Mouse (Mus musculus): ENCODE data around the gene Nhlrc2.
A peak's percentile ranks its signal among the peaks of the same experiment; 100 is the strongest.

Nhlrc2 gene

DNA sequence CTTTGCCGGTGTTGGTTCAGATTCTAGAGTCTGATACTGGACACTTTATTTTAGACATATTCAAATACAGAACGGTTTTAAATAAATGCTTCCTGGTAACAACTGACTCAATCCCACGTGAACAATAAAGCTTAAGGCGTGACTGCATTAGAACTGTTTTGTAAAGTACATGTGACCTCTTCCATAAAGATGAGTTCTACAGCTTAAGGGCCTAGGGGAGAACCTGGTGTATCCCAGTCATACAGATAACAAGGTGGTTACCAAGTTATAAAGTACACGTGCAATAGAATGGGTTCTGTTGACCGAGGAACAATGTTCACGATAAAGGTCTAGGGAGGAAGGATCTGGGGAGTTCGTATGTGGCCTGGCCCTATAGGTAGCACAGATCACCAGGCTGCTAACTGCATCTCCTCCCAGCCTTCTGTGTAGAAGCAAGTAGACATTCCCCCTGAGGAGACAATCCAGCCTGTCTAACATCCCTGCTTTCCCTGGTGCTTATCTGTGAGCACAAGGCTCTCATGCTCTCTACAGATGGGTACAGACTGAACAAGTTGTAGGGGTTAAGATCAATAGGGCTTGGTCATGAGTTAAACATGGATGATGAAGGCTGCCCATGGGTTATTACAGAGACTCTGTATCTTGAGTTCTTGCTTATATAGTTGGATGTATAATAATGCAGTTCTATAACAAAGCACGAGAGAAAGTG is 14.5 kb downstream of the Nhlrc2 start:
- DNase-seq (ENCODE audit: extremely low read depth, insufficient read length, low spot score) = no peak

DNA sequence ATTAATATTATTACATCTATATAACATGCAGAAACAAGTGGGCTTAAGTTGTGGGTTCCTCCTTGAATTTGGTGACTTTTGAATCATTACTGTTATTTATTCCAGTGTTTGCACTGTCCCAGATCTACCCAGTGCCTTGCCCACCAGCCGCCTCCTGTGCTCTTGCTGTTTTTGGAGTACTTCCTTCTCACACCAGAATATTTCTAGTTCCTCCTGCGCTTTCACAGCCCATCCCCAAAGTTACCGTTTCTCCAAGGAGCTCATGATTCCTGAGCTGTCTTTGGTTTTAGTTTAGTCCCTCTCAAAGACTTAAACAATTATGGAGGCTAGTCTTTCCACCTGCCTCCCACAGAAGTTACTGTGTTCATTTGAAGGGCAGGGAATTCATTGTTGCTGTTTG is 15.4 kb downstream of the Nhlrc2 start:
- no peak for DNase-seq (ENCODE audit: extremely low read depth, insufficient read length, low spot score)

DNA sequence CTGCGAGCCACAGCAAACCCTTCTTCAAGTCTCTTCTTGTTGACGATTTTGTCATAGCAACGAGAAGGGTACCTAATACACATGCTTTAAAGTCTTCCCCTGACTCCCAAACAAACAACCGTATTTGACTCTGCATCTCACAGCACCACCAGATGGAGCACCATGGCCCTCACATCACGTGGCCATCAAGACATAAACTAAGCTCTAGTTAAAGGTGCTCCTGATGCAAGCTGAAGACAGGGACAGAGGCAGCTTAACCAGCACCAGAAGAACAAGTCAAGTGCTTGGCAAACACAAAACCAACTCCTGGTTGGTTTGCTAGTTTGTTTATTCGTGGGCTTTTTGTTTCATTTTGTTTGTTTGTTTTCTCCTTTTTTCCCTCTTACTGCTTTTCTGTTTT is 17.3 kb downstream of the Nhlrc2 start:
- DNase-seq (ENCODE audit: extremely low read depth, insufficient read length, low spot score) = no peak

DNA sequence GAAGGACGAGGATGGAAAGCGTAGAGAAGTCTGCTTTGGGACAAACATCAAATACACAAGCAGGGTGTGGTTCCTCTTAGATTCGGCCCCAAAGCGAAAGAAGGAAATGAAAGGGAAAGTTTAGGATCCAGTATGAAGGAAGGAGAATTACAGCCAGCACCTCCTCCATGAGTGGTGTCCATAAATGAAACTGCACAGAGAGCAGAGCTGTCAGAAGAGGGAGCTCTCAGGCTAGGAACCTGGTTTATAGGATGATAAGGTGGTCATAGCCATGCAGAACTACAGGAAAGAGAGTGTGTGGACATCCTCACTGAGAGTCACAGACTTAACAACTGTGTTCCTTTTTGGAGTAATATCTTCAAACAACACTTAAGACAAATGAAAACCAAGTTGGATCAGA is 18.0 kb downstream of the Nhlrc2 start:
- no peak for DNase-seq (ENCODE audit: extremely low read depth, insufficient read length, low spot score)

DNA sequence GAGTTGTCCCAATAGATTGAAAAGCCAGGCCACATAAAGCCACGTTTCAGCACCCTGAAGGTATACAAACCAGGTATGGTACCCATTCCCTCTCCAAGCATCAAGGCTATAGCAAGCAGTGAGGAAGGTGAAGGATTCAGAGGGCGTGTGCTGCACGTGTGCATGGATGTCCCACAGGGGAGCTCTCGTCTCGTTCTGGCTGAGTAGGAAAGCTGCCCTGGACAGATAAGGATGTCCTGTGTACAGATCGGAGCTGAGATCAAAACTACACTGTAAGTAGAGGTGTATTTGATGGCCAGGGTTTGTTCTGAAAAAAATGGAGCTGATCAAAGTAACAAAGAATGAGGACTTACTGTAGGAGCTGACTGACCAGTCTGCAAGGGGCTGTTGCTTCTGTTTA is 18.9 kb downstream of the Nhlrc2 start:
- DNase-seq (ENCODE audit: extremely low read depth, insufficient read length, low spot score) = no peak

DNA sequence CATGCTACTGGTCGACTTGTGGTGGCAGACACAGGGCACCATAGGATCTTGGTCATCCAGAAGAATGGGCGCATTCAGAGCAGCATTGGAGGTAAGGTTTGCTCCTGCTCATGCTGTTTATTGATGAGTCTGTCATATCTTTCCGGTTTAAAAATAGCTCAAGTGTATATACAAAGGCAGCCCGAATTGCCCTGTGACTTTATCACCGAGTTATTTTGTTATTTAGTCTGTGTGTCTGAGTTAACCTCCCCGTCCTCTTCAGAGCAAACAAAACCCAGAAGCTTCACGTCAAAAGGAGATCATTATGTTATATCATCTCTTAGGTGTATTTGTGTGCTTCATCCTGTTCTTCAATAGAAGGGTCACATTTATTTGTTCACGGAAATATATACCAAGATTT is 22.7 kb downstream of the Nhlrc2 start:
- no peak for DNase-seq (ENCODE audit: extremely low read depth, insufficient read length, low spot score)

DNA sequence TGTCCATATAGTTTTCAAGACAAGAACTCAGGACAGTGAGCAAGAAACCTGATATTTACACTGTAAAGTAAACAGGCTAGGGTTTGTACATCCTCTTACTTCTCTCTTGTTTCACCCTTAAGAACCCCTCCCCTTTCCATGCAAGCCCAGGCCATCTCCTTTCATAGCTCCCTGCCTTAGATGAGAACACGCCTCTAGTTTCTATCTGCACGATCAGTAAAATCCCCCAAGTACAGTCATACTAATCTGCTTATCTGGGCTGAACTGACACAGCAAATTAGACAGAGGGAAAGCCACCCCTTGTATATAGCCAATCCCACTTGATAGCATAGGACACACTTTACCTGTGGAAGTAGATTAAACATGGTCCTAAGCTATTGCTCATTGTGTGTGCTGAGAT is 23.2 kb downstream of the Nhlrc2 start:
- no peak for DNase-seq (ENCODE audit: extremely low read depth, insufficient read length, low spot score)

DNA sequence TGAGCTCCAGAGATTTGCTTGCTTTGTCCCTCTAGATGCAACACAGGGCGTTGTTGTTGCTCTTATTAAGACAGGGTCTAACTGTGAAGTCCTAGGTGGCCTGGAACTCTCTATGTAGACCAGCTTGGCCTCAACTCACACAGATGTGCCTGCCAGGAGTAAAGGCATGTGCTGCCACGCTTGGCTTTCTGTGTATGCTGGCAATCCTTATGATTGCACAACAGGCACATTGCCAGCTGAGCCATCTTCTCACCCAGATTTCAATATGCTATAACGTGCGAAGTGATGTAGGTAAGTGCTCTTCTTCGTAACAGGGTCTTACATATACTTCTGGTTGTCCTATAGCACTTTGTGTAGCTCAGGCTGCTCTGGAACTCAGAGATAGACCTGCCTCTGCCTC is 23.9 kb downstream of the Nhlrc2 start:
- no peak for DNase-seq (ENCODE audit: extremely low read depth, insufficient read length, low spot score)

DNA sequence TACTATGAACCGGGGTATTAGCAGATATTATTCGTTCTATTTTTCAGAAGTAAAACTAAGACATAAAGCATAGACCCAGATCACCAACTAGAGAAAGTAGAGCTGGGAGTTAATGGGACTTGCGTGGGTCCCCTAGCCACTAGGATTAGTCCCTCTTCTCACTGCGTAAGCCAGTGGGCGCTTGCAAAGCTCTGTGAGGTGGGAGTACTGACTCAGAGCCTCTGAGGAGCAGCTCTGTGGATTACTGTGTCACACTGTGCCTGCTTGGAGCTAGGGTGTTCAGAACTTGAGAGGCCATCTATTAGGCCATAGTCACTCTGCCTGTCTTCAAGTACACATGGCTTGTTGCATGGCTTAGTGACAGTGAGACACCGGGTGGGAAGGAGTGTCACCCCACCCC is 25.1 kb downstream of the Nhlrc2 start:
- DNase-seq (ENCODE audit: extremely low read depth, insufficient read length, low spot score) = no peak

DNA sequence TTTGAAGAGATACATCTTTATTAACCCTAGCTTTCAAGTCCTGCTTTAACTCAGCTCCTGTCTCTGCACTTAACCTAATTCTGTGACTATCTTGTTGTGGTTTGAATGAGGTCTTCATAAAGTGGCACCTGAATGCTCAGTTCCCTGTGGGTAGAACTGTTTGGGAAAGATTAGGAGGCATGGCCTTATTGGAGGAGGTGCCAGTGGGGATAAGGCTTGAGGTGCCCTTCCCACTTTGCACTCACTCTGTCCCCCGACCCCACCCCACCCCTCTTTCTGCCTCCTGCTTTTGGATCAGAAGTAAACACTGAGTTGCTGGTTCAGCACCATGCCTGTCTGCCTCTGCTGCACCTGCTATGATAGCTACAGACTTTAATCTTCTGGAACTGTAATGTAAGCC is 29.7 kb downstream of the Nhlrc2 start:
- no peak for DNase-seq (ENCODE audit: extremely low read depth, insufficient read length, low spot score)

DNA sequence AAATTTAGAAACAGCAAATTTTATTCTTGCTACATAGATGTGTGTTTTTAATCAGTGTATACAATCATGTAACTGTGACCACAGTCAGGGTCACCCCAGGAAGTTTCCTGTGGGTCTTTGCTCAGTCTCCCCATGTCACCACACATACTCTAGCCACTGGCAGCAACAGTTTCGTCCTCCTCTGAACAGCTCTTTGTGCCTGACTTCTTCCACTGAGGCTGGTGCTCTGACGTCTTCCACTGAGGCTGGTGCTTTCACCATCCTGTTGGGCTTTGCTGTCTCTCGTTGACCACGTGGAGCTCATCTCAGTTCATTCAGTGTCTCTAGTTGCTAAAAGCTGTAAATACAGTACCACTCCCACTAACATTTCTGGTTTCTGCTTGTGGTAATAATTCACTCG is 33.9 kb downstream of the Nhlrc2 start:
- DNase-seq (ENCODE audit: extremely low read depth, insufficient read length, low spot score) = no peak

DNA sequence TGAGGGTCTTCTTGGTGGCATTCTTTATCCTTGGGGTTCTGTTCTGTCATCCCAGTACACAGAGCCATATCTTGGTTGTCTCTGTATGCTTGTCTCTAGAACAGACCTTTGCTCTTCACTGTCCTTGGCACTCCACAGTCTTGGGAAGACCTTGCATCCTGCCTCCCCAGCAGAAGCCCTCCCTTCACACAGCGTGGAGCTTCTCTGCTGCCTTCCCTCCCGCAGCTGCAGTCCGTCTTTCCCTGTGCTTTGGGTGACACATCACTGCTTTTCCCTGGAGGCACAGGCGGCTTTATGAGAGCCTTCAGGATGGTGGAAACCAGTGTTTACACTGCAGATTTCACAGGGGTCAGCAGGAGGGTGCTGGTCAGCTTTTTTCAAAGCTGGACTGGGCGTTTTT is 35.7 kb downstream of the Nhlrc2 start:
- no peak for DNase-seq (ENCODE audit: extremely low read depth, insufficient read length, low spot score)

DNA sequence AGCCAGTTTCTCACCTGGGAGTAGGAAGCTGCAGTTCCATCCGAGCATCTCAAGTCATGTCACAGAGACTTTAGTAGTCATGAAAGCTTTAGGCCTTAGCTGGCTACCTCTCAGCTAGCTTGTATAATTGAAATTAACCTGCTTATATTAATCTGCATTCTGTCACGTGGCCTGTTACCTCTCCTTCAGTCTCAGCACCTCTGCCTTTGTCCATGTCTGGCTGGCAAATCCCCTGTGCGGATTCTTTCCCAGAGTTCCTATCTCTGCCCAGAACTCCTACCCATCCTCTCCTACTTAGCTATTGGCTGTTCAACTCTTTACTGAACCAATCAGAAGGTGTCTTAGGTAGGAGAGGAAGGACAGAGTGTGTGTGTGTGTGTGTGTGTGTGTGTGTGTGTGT is 36.2 kb downstream of the Nhlrc2 start:
- DNase-seq (ENCODE audit: extremely low read depth, insufficient read length, low spot score) = no peak

DNA sequence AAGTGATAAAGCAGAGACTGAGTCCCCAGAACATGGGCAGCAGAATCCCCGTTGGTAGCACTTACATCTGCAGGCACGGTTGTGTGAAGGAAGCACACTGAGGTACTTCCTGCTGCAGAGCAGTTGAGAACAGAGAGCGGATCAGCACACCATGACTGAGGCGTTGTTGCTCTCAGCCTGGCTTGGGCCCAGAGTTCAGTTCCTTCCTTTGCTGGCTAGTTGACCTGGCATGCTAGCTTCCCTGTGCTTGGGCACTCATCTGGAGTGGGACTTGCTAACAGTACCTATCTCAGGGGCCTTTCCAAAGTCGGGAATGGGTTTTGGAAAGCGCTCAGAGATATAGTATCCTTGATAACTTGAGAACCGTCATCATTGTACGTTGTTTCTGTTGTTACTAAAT is 38.3 kb downstream of the Nhlrc2 start:
- DNase-seq (ENCODE audit: extremely low read depth, insufficient read length, low spot score) = no peak

DNA sequence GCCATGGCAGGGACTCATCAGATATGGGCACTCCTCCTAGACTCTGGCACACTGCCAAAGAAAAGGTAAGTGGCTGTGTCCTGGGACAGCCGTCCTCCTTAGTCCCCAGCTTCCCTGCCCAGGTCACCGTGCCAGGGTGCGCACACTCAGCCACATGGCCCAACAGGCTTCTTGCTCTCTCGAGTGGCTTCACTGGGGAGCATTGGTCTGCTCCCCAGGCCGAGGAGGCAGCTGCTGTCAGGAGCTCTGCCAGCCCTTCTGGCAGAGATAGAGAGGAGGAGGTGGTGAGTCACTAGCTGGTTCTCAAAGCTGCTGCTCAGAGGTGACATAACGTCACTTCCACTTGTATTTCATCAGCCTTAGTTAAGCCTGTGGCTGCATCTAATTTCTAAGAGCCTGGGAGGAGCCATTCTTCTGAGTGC is 40.2 kb downstream of the Nhlrc2 start:
- peak; percentile 90 for DNase-seq (ENCODE audit: extremely low read depth, insufficient read length, low spot score)

DNA sequence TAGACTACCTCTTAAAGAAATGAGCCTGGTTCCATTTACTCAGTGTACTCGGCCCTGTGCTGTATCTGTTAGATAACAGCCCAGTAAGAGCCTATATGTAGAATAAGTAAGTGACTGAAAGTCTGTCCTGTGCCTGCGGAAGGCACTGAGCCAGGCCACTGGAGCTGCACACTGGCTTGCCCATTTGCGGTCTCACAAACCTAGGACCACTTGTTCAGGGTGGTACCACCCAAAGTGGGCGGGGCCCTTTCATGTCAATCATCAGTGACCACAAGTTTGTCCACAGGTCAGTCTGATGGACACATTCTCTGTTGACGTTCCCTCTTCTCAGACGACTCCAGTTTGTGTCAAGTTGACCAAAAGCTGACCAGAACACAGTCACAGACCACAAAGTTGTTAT is 40.9 kb downstream of the Nhlrc2 start:
- no peak for DNase-seq (ENCODE audit: extremely low read depth, insufficient read length, low spot score)

DNA sequence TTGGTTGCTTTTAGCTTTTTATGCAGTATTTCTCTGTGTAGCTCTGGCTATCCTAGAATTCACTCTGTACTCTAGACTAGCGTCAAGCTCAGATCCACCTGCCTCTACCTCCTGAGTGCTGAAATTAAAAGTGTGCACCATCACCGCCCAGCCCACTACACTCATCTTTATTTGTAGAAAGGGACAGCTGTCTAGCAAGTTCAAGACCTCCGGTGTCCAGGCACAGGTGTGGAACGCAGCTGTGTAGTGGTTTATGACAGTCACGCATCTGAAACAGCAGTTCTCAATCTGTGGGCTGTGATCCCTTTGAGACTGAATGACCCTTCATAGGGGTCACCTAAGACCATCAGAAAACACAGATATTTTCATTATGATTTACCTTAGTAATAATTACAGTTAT is 41.4 kb downstream of the Nhlrc2 start:
- no peak for DNase-seq (ENCODE audit: extremely low read depth, insufficient read length, low spot score)

DNA sequence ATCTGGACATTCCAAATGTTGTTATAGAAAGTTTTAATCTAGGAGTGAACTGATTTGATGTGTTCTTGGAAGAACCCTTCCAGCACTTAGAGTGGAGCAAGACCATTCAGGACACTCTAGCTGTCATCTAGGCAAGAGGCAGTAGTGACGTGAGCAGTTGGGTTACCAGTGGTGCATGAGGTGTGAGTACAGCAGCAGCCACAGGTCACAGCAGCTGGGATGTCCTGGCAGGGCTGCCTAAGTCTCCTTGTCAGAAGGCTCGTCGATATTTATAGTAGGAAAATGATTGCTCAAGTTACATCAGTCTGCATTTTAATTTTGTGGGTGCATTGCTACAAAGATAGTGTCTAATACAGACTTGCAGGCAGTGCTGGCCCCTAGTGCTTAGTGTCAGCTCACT is 42.2 kb downstream of the Nhlrc2 start:
- no peak for DNase-seq (ENCODE audit: extremely low read depth, insufficient read length, low spot score)

DNA sequence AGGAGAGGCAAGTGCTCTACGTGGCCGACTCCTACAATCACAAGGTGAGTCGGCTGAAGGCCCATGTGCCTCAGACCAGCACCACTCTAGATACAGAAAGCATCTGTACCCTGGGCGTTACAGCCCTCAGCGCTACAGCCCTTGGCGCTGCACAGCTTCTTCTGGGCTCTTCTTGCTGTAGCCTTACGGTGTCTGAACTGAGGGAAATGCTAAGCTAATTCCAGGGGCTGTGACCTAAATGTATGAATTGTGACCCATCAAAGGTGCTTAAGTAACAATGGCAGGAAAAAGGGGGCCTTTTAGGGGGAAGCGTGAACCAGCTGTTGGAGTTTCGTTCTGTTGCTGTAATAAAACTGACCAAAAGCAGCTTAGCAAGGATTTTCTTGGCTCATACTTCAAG is 44.4 kb downstream of the Nhlrc2 start:
- DNase-seq (ENCODE audit: extremely low read depth, insufficient read length, low spot score) = no peak

DNA sequence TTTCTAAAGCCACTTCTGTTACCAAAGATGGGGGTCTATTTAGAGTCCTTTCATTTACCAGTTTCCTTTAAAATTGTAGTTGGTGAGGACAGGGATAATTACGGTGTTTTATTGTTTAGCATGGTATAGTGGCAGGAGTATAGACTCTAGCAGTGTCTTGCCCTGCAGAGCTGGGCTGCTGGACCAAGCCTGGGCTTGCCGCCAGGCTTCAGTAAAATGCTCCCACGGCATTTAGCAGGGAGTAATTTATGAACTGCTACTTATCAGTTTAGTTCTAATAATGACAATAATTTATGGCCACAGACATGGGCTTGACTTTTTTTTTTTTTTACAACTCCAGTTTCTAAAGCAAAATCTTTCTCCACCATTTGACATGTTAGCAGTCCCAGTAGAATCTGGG is 51.9 kb downstream of the Nhlrc2 start:
- DNase-seq (ENCODE audit: extremely low read depth, insufficient read length, low spot score) = no peak

DNA sequence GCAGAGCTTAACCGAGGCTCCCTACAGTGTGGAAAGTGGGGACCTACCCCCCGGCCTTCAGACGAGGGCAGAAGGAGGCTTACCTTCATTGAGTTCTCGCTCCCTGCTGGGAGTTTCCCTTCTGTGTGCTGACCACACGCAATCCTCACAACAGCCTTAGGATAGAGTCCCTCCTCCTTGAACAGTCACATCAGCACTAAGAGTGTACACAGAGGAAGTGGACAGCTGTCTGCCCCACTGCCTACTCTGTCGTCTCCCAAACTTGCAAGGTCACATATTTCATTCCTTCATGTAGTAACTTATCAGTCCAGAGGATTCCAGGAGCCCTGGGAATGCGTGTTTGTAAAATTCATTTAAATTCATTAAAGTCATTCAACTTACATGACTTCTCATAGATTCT is 52.7 kb downstream of the Nhlrc2 start:
- DNase-seq (ENCODE audit: extremely low read depth, insufficient read length, low spot score) = no peak

DNA sequence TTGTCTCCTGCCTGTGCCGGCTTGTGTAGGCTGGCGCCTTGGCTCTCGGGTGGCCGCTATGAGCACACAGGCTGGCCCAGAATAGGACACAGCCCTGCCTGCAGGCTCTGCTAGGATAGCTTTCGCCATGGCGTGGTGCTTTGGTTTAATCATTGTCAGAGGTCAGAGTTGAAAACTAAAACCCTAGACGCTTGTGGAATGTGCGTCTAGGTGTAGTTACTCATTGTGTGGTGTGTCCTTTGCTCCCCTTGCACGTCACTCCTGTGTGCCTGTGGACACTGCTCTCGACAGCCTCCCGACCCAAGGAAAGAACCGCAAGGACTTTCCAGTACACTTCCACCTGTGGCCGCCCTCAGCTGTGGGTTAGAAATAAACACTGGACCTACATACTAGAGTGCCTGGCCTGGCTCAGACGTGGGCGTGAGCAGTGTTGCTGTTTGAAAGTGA is 53.9 kb downstream of the Nhlrc2 start:
- DNase-seq (ENCODE audit: extremely low read depth, insufficient read length, low spot score) = no peak

DNA sequence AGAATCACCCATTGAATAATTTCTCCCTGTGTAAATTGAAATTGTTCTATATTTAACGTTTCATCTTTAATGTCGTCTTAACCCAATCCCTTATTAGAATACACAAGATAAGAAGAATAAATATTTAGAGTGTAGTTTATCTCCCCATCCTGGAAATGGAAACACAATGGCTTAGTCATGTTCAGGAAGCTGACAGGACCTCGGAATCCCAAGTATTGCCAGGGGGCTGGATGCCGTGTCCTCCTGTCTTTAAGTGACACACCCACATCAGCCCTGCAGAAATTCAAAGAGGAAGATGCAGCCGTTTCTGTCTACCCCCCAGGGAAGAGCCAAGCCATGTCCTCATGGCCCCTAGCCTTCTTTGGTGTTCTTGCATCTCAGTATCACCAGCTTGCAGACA is 60.9 kb downstream of the Nhlrc2 start:
- no peak for DNase-seq (ENCODE audit: extremely low read depth, insufficient read length, low spot score)
